Mouse (Mus musculus) small intestine, adult 2 months (tissue): ENCODE data around the gene Trp53tg5.

Source experiments
- CTCF ChIP-seq: fragments of 200-500 bp; IDR thresholded peaks from 2 replicates; pipeline ENCODE4 v1.5.1; 2012; ENCODE audit warnings: low read depth, mild to moderate bottlenecking, control low read depth, inconsistent platforms, low read length, moderate library complexity, mixed read lengths; ENCODE audit not compliant: insufficient replicate concordance, insufficient read length; ENCODE audit errors: extremely low read depth
- POLR2A ChIP-seq: fragments of 200-500 bp; IDR thresholded peaks from 2 replicates; pipeline ENCODE4 v1.6.1; 2012; ENCODE audit warnings: low read depth, mild to moderate bottlenecking, control low read depth, inconsistent platforms, low read length, moderate library complexity

GRCm38 (mm10) chr2:164516592-164516991 lies 43.1 kb upstream of the Trp53tg5 start:
- TF ChIP-seq CTCF (no peak), POLR2A (no peak)
